Mouse (Mus musculus): Measurements from ENCODE around the gene Hnrnpul2. TPM values are rescaled to one million over a fixed set of nuclear protein-coding genes. Genes with fewer than 3 reads are reported as not detected.
A peak's percentile ranks its signal among the peaks of the same experiment; 100 is the strongest.

Hnrnpul2 gene
- polyA plus RNA-seq, 1 experiment from 2014 or later, result 5.4 TPM

- no peaks in the 10 kb centered on the region for H3K27me3 ChIP-seq (ENCODE audit: poor library complexity, severe bottlenecking)
- H3K4me3 ChIP-seq, result peak overlapping the region; percentile 76
- peaks cover 35% of the 10 kb centered on the region for H3K36me3 ChIP-seq (replicated peaks)
- H3K9me3 ChIP-seq, result no peaks in the 10 kb centered on the region
- H3K4me1 ChIP-seq, result peaks cover 32% of the 10 kb centered on the region
- DNase-seq (ENCODE audit: extremely low spot score, low spot score), result no peak
- no peak overlapping the region for H3K27ac ChIP-seq
Observed at GRCm38 (mm10) chr19:8798947-8799315, 20.9 kb upstream of the Hnrnpul2 start.

GRCm38 (mm10) chr19:8802130-8802821 lies 17.5 kb upstream of the Hnrnpul2 start, which contains the start of gene Zbtb3:
Gene Zbtb3, plus strand, starts transcription at chr19:8802555.
- WGBS, result under 1% methylated on average over 30 of the region's 30 CpGs
- peak within 1 kb of the TSS; percentile 90 for H3K27ac ChIP-seq
- DNase-seq (ENCODE audit: extremely low spot score, low spot score), result peak; percentile 96
- no peaks in the 10 kb centered on the region for H3K27me3 ChIP-seq (ENCODE audit: poor library complexity, severe bottlenecking)
- H3K4me3 ChIP-seq, result peak within 1 kb of the TSS; percentile 65
- H3K4me1 ChIP-seq, result peaks cover 28% of the 10 kb centered on the region
- H3K36me3 ChIP-seq (replicated peaks), result peaks cover 42% of the 10 kb centered on the region
- H3K9me3 ChIP-seq, result no peaks in the 10 kb centered on the region

- no peaks in the 10 kb centered on the region for H3K9me3 ChIP-seq
- peak overlapping the region; percentile 65 for H3K4me3 ChIP-seq
- peaks cover 52% of the 10 kb centered on the region for H3K36me3 ChIP-seq (replicated peaks)
- peak overlapping the region; percentile 90 for H3K27ac ChIP-seq
- 94% methylated on average over 9 of the region's 9 CpGs for WGBS
- H3K27me3 ChIP-seq (ENCODE audit: poor library complexity, severe bottlenecking), result no peaks in the 10 kb centered on the region
- DNase-seq (ENCODE audit: extremely low spot score, low spot score), result no peak
- peaks cover 21% of the 10 kb centered on the region for H3K4me1 ChIP-seq
Observed at GRCm38 (mm10) chr19:8803204-8803780, 16.5 kb upstream of the Hnrnpul2 start.

GRCm38 (mm10) chr19:8803879-8804660 lies 15.7 kb upstream of the Hnrnpul2 start:
- Histone ChIP-seq H3K36me3 (replicated peaks) (peaks cover 59% of the 10 kb centered on the region), H3K4me3 (peak overlapping the region; percentile 65; the same call in 1 of the 2 replicates), H3K27ac (0 out of 2 replicates have a peak overlapping the region, but pooled peaks have one; percentile 90), H3K4me1 (peaks cover 21% of the 10 kb centered on the region), H3K27me3 (ENCODE audit: poor library complexity, severe bottlenecking) (no peaks in the 10 kb centered on the region), H3K9me3 (no peaks in the 10 kb centered on the region)
- DNase-seq (ENCODE audit: extremely low spot score, low spot score), result no peak
- WGBS, result 90% methylated on average over 11 of the region's 11 CpGs

GRCm38 (mm10) chr19:8806810-8807209 lies 13.0 kb upstream of the Hnrnpul2 start:
- H3K36me3 ChIP-seq (replicated peaks), result peaks cover 86% of the 10 kb centered on the region
- H3K9me3 ChIP-seq, result no peaks in the 10 kb centered on the region
- H3K27ac ChIP-seq, result no peak overlapping the region
- no peak for DNase-seq (ENCODE audit: extremely low spot score, low spot score)
- 96% methylated on average over 5 of the region's 5 CpGs for WGBS
- no peaks in the 10 kb centered on the region for H3K27me3 ChIP-seq (ENCODE audit: poor library complexity, severe bottlenecking)
- no peak overlapping the region for H3K4me3 ChIP-seq
- H3K4me1 ChIP-seq, result peaks cover 17% of the 10 kb centered on the region

GRCm38 (mm10) chr19:8815812-8816211 lies 4.0 kb upstream of the Hnrnpul2 start:
- H3K27ac ChIP-seq, result no peak overlapping the region
- DNase-seq (ENCODE audit: extremely low spot score, low spot score), result no peak
- H3K27me3 ChIP-seq (ENCODE audit: poor library complexity, severe bottlenecking), result no peaks in the 10 kb centered on the region
- H3K36me3 ChIP-seq (replicated peaks), result peaks cover 65% of the 10 kb centered on the region
- peak overlapping the region; percentile 4; the same call in 1 of the 2 replicates for H3K4me3 ChIP-seq
- peaks cover 31% of the 10 kb centered on the region for H3K4me1 ChIP-seq
- 90% methylated on average over 11 of the region's 11 CpGs for WGBS
- no peaks in the 10 kb centered on the region for H3K9me3 ChIP-seq

- no peak for DNase-seq (ENCODE audit: extremely low spot score, low spot score)
- Histone ChIP-seq H3K27ac (no peak overlapping the region; the same call in 1 of the 2 replicates), H3K4me3 (peak overlapping the region; percentile 81), H3K36me3 (replicated peaks) (peaks cover 57% of the 10 kb centered on the region), H3K9me3 (no peaks in the 10 kb centered on the region), H3K4me1 (peaks cover 38% of the 10 kb centered on the region), H3K27me3 (ENCODE audit: poor library complexity, severe bottlenecking) (no peaks in the 10 kb centered on the region)
- WGBS, result 75% methylated on average over 3 of the region's 3 CpGs
Observed at GRCm38 (mm10) chr19:8817001-8817400, 2.8 kb upstream of the Hnrnpul2 start.

GRCm38 (mm10) chr19:8818301-8818798 lies 1.5 kb upstream of the Hnrnpul2 start:
- H3K27ac ChIP-seq, result peak overlapping the region; percentile 97
- peak overlapping the region; percentile 81 for H3K4me3 ChIP-seq
- H3K27me3 ChIP-seq (ENCODE audit: poor library complexity, severe bottlenecking), result no peaks in the 10 kb centered on the region
- H3K36me3 ChIP-seq (replicated peaks), result peaks cover 53% of the 10 kb centered on the region
- no peak for DNase-seq (ENCODE audit: extremely low spot score, low spot score)
- H3K4me1 ChIP-seq, result peaks cover 52% of the 10 kb centered on the region
- 37% methylated on average over 14 of the region's 14 CpGs for WGBS
- no peaks in the 10 kb centered on the region for H3K9me3 ChIP-seq

- peaks cover 52% of the 10 kb centered on the region for H3K4me1 ChIP-seq
- DNase-seq (ENCODE audit: extremely low spot score, low spot score), result peak; percentile 97
- WGBS, result 1% methylated on average over 33 of the region's 33 CpGs
Observed at GRCm38 (mm10) chr19:8818801-8819595, 812 bp upstream of the Hnrnpul2 start, which contains the start of gene Ttc9c. Gene Ttc9c, minus strand, starts transcription at chr19:8819333.

GRCm38 (mm10) chr19:8820424-8820956 lies 680 bp downstream of the Hnrnpul2 start:
- peaks cover 53% of the 10 kb centered on the region for H3K36me3 ChIP-seq (replicated peaks)
- peaks cover 48% of the 10 kb centered on the region for H3K4me1 ChIP-seq
- H3K27ac ChIP-seq, result peak overlapping the region; percentile 97
- no peaks in the 10 kb centered on the region for H3K27me3 ChIP-seq (ENCODE audit: poor library complexity, severe bottlenecking)
- no peak for DNase-seq (ENCODE audit: extremely low spot score, low spot score)
- H3K4me3 ChIP-seq, result peak overlapping the region; percentile 81
- no peaks in the 10 kb centered on the region for H3K9me3 ChIP-seq
- WGBS, result under 1% methylated on average over 48 of the region's 48 CpGs

More at GRCm38 (mm10) chr19:8818801-8819595, 812 bp upstream of the Hnrnpul2 start, which contains the start of gene Ttc9c:
- Histone ChIP-seq H3K9me3 (no peaks in the 10 kb centered on the region), H3K4me3 (peak within 1 kb of the TSS; percentile 81), H3K27me3 (ENCODE audit: poor library complexity, severe bottlenecking) (no peaks in the 10 kb centered on the region), H3K36me3 (replicated peaks) (peaks cover 53% of the 10 kb centered on the region), H3K27ac (peak within 1 kb of the TSS; percentile 97)

GRCm38 (mm10) chr19:8821146-8821545 lies 1.3 kb downstream of the Hnrnpul2 start:
- Histone ChIP-seq H3K4me1 (peaks cover 43% of the 10 kb centered on the region), H3K9me3 (no peaks in the 10 kb centered on the region), H3K27me3 (ENCODE audit: poor library complexity, severe bottlenecking) (no peaks in the 10 kb centered on the region), H3K27ac (peak overlapping the region; percentile 97), H3K4me3 (peak overlapping the region; percentile 81), H3K36me3 (replicated peaks) (peaks cover 53% of the 10 kb centered on the region)
- 3% methylated on average over 7 of the region's 7 CpGs for WGBS
- no peak for DNase-seq (ENCODE audit: extremely low spot score, low spot score)

- Histone ChIP-seq H3K4me3 (peak overlapping the region; percentile 81), H3K36me3 (replicated peaks) (peaks cover 59% of the 10 kb centered on the region), H3K4me1 (peaks cover 29% of the 10 kb centered on the region), H3K9me3 (no peaks in the 10 kb centered on the region), H3K27me3 (ENCODE audit: poor library complexity, severe bottlenecking) (no peaks in the 10 kb centered on the region), H3K27ac (no peak overlapping the region)
- no peak for DNase-seq (ENCODE audit: extremely low spot score, low spot score)
- WGBS, result 82% methylated on average over 8 of the region's 8 CpGs
Observed at GRCm38 (mm10) chr19:8822696-8823095, 2.9 kb downstream of the Hnrnpul2 start.
